Comparison of ENCODE assay signal across 27 mouse cellular contexts in genomic region chr17:11346310-11346709, GRCm38 (mm10).
"Had no signal": no experiment of that assay in that cellular context is flagged by ENCODE, and none has a peak within 500 bp of the region (broad histone marks: within the 10 kb centered on the region; RNA-seq: fewer than 3 reads in every experiment).

No protein-coding gene starts in this region.

- H3K27ac ChIP-seq: embryonic facial prominence, embryonic 10.5 days; embryonic facial prominence, embryonic 12.5 days; embryonic facial prominence, embryonic 13.5 days; embryonic facial prominence, embryonic 15.5 days; forebrain, embryonic 10.5 days; forebrain, embryonic 12.5 days; forebrain, embryonic 13.5 days; forebrain, embryonic 15.5 days; gastrocnemius, adult 2 months; heart, adult 2 months; heart, embryonic 10.5 days had no signal

- H3K9me3 ChIP-seq: embryonic facial prominence, embryonic 10.5 days; embryonic facial prominence, embryonic 12.5 days; embryonic facial prominence, embryonic 13.5 days; embryonic facial prominence, embryonic 15.5 days; forebrain, embryonic 10.5 days; forebrain, embryonic 12.5 days; forebrain, embryonic 13.5 days; forebrain, embryonic 15.5 days; heart, embryonic 10.5 days had no signal

- H3K4me2 ChIP-seq: embryonic facial prominence, embryonic 12.5 days; embryonic facial prominence, embryonic 13.5 days; embryonic facial prominence, embryonic 15.5 days; forebrain, embryonic 12.5 days; forebrain, embryonic 13.5 days; forebrain, embryonic 15.5 days had no signal

- H3K27me3 ChIP-seq: embryonic facial prominence, embryonic 12.5 days; embryonic facial prominence, embryonic 13.5 days; embryonic facial prominence, embryonic 15.5 days; forebrain, embryonic 12.5 days; forebrain, embryonic 13.5 days; forebrain, embryonic 15.5 days had no signal

- H3K9ac ChIP-seq: embryonic facial prominence, embryonic 12.5 days; embryonic facial prominence, embryonic 13.5 days; embryonic facial prominence, embryonic 15.5 days; forebrain, embryonic 12.5 days; forebrain, embryonic 13.5 days; forebrain, embryonic 15.5 days; forebrain, postnatal 0 days had no signal

- H3K4me1 ChIP-seq: embryonic facial prominence, embryonic 10.5 days; embryonic facial prominence, embryonic 12.5 days; embryonic facial prominence, embryonic 13.5 days; embryonic facial prominence, embryonic 15.5 days; forebrain, embryonic 10.5 days; forebrain, embryonic 12.5 days; forebrain, embryonic 13.5 days; forebrain, embryonic 15.5 days; heart, embryonic 10.5 days had no signal

- ATAC-seq: forebrain, embryonic 13.5 days; forebrain, embryonic 14.5 days; forebrain, embryonic 15.5 days; forebrain, embryonic 16.5 days; forebrain, postnatal 0 days had no signal

- DNase-seq: cerebellum, adult 9-10 months; cerebellum, adult 9-11 months; cerebellum, postnatal 10 days; cerebellum, postnatal 14 days; cerebellum, postnatal 25 days; cerebellum, postnatal 36 days; embryo, embryonic 11 days; forebrain, postnatal 0 days; gastrocnemius, adult 2 months; gastrocnemius, postnatal 10 days; gastrocnemius, postnatal 14 days; gastrocnemius, postnatal 25 days; gastrocnemius, postnatal 36 days; heart, adult 18-20 months; heart, adult 2 months had no signal

- H3K4me3 ChIP-seq: embryonic facial prominence, embryonic 10.5 days; embryonic facial prominence, embryonic 12.5 days; embryonic facial prominence, embryonic 13.5 days; embryonic facial prominence, embryonic 15.5 days; erythroblast, embryonic 14.5 days; forebrain, embryonic 10.5 days; forebrain, embryonic 12.5 days; forebrain, embryonic 13.5 days; forebrain, embryonic 15.5 days; gastrocnemius, adult 2 months; heart, adult 2 months; heart, embryonic 10.5 days had no signal

- H3K36me3 ChIP-seq: embryonic facial prominence, embryonic 10.5 days; embryonic facial prominence, embryonic 12.5 days; embryonic facial prominence, embryonic 13.5 days; embryonic facial prominence, embryonic 15.5 days; forebrain, embryonic 10.5 days; forebrain, embryonic 12.5 days; forebrain, embryonic 15.5 days; heart, embryonic 10.5 days had no signal
